Mouse (Mus musculus) adrenal gland, postnatal 25 days (tissue): ENCODE measurements around the gene Kdm7a. TPM values are rescaled to one million over a fixed set of nuclear protein-coding genes. Genes with fewer than 3 reads are reported as not detected.

ENCODE experiments used
- total RNA-seq: library from RNA; stranded (reverse); gene quantifications from 2 replicates; pipeline ENCODE4 v1.2.3, GENCODE M21; 2021

The Kdm7a gene
- total RNA-seq, 1 experiment from 2014 or later, result 23.4 TPM

Other genes starting within 250 kb of the Kdm7a start
- 18.7 and 26.7 TPM in 2 replicates for gene Parp12, start 88.4 kb downstream of the Kdm7a start, total RNA-seq
- gene Slc37a3, start 170.9 kb upstream of the Kdm7a start, total RNA-seq, result 29.0 and 40.6 TPM in 2 replicates
- gene Rab19, start 174.4 kb upstream of the Kdm7a start, total RNA-seq, result 0.52 and 1.2 TPM in 2 replicates
- gene Mkrn1, start 213.7 kb upstream of the Kdm7a start, total RNA-seq, result 70.6 and 103 TPM in 2 replicates